Mouse (Mus musculus) bone marrow macrophage, adult 2 months (primary cell): Measurements from ENCODE around the gene Mpo.

Source experiments
- CTCF ChIP-seq: IDR thresholded peaks from 2 replicates; pipeline ENCODE4 v1.5.1; 2012; ENCODE audit warnings: low read depth, mild to moderate bottlenecking, low read length, moderate library complexity
- POLR2A ChIP-seq: IDR thresholded peaks from 2 replicates; pipeline ENCODE4 v1.6.1; 2012; ENCODE audit warnings: mild to moderate bottlenecking, low read depth, low read length, borderline replicate concordance

GRCm38 (mm10) chr11:87780130-87780529 lies 13.3 kb upstream of the Mpo start:
- TF ChIP-seq CTCF (no peak), POLR2A (no peak)
